Mouse (Mus musculus): Measurements from ENCODE around the gene Gm44805. TPM values are rescaled to one million over a fixed set of nuclear protein-coding genes. Genes with fewer than 3 reads are reported as not detected.

Gm44805 gene
- not detected in 2 replicates for polyA plus RNA-seq (2014; fragmentation: Nextera tagmentation; extraction: Ambion mirVana)

DNA sequence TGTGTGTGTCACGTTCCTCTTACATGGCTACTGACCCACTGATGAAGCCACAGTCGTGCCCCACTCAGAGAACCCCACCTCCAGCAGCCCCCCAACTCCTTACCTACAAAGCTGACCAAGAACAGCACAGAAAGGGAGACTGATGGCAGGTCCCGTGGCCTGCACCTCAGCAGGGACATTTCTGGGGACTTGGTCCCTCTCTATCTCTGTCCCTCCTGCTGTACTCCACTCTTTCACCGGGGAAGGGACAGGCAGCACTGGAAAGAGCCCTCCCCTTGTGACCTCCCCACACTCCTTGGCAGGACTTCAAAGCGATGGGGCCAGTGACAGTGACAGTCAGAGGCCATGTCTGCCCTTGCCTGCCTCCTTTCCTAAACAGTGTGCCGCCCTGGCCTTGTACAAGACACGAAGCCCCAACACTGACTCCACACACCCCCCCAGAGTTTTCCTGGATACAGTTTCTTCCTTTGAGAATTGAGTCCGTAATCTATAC, at the start of gene Gm44805, which contains the start of gene Apoc4:
Gm44805 (minus strand) TSS at position 222 of the 493 bp plus-strand sequence.
Apoc4 (minus strand) TSS at position 278 of the 493 bp plus-strand sequence.
- Histone ChIP-seq H3K4me2 (ENCODE audit: low read length) (no peak within 1 kb of the TSS), H3K4me1 (replicated peaks; ENCODE audit: control insufficient read depth, insufficient read depth, low read length) (no peaks in the 10 kb centered on the region), H3K36me3 (ENCODE audit: control insufficient read depth, insufficient read depth, low read length) (no peaks in the 10 kb centered on the region), H3K27ac (ENCODE audit: low read depth) (no peak within 1 kb of the TSS), H3K4me3 (ENCODE audit: low read depth, low read length) (no peak within 1 kb of the TSS), H3K27me3 (replicated peaks; ENCODE audit: control insufficient read depth, insufficient read depth, low read length) (no peaks in the 10 kb centered on the region), H3K9ac (ENCODE audit: low read length) (no peak within 1 kb of the TSS), H3K9me3 (ENCODE audit: control insufficient read depth, low read length) (no peaks in the 10 kb centered on the region)
- 63% methylated on average over 8 of the region's 8 CpGs for WGBS
- DNase-seq (ENCODE audit: low spot score) = no peak
- ATAC-seq (replicated peaks; ENCODE audit: low FRiP score, low TSS enrichment, low read depth) = no peak

GRCm38 (mm10) chr7:19726541-19726940, 45.3 kb upstream of the Gm44805 start:
- H3K9ac ChIP-seq (ENCODE audit: low read length) = no peak overlapping the region
- peaks cover 3% of the 10 kb centered on the region; the same call in 1 of the 2 replicates for H3K9me3 ChIP-seq (ENCODE audit: control insufficient read depth, low read length)
- no peaks in the 10 kb centered on the region for H3K27me3 ChIP-seq (replicated peaks; ENCODE audit: control insufficient read depth, insufficient read depth, low read length)
- DNase-seq (ENCODE audit: low spot score) (no peak), ATAC-seq (replicated peaks; ENCODE audit: low FRiP score, low TSS enrichment, low read depth) (no peak)
- no peaks in the 10 kb centered on the region for H3K4me1 ChIP-seq (replicated peaks; ENCODE audit: control insufficient read depth, insufficient read depth, low read length)
- 85% methylated on average over 4 of the region's 4 CpGs for WGBS
- no peak overlapping the region for H3K4me3 ChIP-seq (ENCODE audit: low read depth, low read length)
- no peak overlapping the region for H3K27ac ChIP-seq (ENCODE audit: low read depth)
- no peak overlapping the region for H3K4me2 ChIP-seq (ENCODE audit: low read length)
- H3K36me3 ChIP-seq (ENCODE audit: control insufficient read depth, insufficient read depth, low read length) = peaks cover 90% of the 10 kb centered on the region

DNA sequence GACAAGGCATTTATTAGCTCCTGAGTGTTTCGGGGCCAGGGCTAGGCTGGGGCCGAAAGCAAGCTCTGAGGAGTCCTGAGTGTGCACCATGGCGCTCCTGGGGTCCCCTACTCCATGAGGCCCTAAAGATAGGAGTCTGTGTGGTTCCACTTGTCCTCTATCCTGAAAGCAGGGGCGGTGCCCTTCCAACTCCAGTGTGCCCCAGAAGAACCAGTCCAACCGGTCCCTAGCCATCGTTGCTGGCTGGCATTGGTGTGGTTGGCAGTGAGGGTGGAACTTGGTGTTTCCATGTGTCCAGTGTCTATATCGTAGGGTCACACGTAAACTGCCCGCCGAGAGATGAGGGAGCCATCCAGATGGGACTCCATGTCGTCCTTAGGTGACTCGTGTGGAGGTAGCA, 42.9 kb upstream of the Gm44805 start:
- ATAC-seq (replicated peaks; ENCODE audit: low FRiP score, low TSS enrichment, low read depth) = no peak

GRCm38 (mm10) chr7:19722754-19723195, 41.6 kb upstream of the Gm44805 start:
- no peak for ATAC-seq (replicated peaks; ENCODE audit: low FRiP score, low TSS enrichment, low read depth)

More for the DNA sequence above, 42.9 kb upstream of the Gm44805 start:
- no peak overlapping the region for H3K4me2 ChIP-seq (ENCODE audit: low read length)
- no peak overlapping the region for H3K27ac ChIP-seq (ENCODE audit: low read depth)
- H3K4me3 ChIP-seq (ENCODE audit: low read depth, low read length) = no peak overlapping the region
- peaks cover 14% of the 10 kb centered on the region for H3K9me3 ChIP-seq (ENCODE audit: control insufficient read depth, low read length)
- no peak overlapping the region for H3K9ac ChIP-seq (ENCODE audit: low read length)
- H3K36me3 ChIP-seq (ENCODE audit: control insufficient read depth, insufficient read depth, low read length) = peaks cover 81% of the 10 kb centered on the region
- 94% methylated on average over 12 of the region's 12 CpGs for WGBS
- no peaks in the 10 kb centered on the region for H3K27me3 ChIP-seq (replicated peaks; ENCODE audit: control insufficient read depth, insufficient read depth, low read length)
- no peak for DNase-seq (ENCODE audit: low spot score)
- no peaks in the 10 kb centered on the region for H3K4me1 ChIP-seq (replicated peaks; ENCODE audit: control insufficient read depth, insufficient read depth, low read length)

DNA sequence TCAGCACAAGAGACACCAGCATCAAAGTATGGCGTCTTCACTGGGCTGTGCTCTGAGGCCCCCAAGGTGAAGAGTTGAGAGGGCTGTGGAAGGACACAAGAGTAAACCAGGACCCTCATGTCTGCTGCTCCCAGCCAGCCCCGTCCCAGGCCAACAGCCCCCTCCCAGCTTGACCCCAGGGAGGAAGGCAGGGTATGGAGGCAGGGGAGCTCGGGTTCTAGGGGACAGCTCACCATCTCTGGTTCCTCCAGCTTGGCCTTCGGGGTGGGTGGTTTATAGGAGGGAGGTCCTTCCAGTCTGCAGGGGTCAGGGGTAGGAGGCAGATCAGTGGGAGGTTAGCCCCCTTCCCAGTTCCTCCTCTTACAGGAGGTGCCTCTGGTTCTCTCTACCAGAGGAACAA, 38.0 kb upstream of the Gm44805 start:
- H3K9ac ChIP-seq (ENCODE audit: low read length) = no peak overlapping the region
- no peaks in the 10 kb centered on the region for H3K27me3 ChIP-seq (replicated peaks; ENCODE audit: control insufficient read depth, insufficient read depth, low read length)
- peaks cover 14% of the 10 kb centered on the region for H3K9me3 ChIP-seq (ENCODE audit: control insufficient read depth, low read length)
- H3K4me3 ChIP-seq (ENCODE audit: low read depth, low read length) = no peak overlapping the region
- DNase-seq (ENCODE audit: low spot score) (no peak), ATAC-seq (replicated peaks; ENCODE audit: low FRiP score, low TSS enrichment, low read depth) (no peak)
- H3K27ac ChIP-seq (ENCODE audit: low read depth) = no peak overlapping the region
- WGBS = 99% methylated on average over 4 of the region's 4 CpGs
- H3K36me3 ChIP-seq (ENCODE audit: control insufficient read depth, insufficient read depth, low read length) = peaks cover 50% of the 10 kb centered on the region
- H3K4me1 ChIP-seq (replicated peaks; ENCODE audit: control insufficient read depth, insufficient read depth, low read length) = peaks cover 10% of the 10 kb centered on the region
- H3K4me2 ChIP-seq (ENCODE audit: low read length) = no peak overlapping the region

More at GRCm38 (mm10) chr7:19722754-19723195, 41.6 kb upstream of the Gm44805 start:
- Histone ChIP-seq H3K27ac (ENCODE audit: low read depth) (no peak overlapping the region; the same call in 1 of the 2 replicates), H3K9me3 (ENCODE audit: control insufficient read depth, low read length) (peaks cover 14% of the 10 kb centered on the region), H3K4me3 (ENCODE audit: low read depth, low read length) (no peak overlapping the region), H3K9ac (ENCODE audit: low read length) (no peak overlapping the region), H3K4me2 (ENCODE audit: low read length) (no peak overlapping the region), H3K4me1 (replicated peaks; ENCODE audit: control insufficient read depth, insufficient read depth, low read length) (no peaks in the 10 kb centered on the region), H3K27me3 (replicated peaks; ENCODE audit: control insufficient read depth, insufficient read depth, low read length) (no peaks in the 10 kb centered on the region), H3K36me3 (ENCODE audit: control insufficient read depth, insufficient read depth, low read length) (peaks cover 77% of the 10 kb centered on the region)
- DNase-seq (ENCODE audit: low spot score) = no peak
- WGBS = 87% methylated on average over 6 of the region's 6 CpGs

DNA sequence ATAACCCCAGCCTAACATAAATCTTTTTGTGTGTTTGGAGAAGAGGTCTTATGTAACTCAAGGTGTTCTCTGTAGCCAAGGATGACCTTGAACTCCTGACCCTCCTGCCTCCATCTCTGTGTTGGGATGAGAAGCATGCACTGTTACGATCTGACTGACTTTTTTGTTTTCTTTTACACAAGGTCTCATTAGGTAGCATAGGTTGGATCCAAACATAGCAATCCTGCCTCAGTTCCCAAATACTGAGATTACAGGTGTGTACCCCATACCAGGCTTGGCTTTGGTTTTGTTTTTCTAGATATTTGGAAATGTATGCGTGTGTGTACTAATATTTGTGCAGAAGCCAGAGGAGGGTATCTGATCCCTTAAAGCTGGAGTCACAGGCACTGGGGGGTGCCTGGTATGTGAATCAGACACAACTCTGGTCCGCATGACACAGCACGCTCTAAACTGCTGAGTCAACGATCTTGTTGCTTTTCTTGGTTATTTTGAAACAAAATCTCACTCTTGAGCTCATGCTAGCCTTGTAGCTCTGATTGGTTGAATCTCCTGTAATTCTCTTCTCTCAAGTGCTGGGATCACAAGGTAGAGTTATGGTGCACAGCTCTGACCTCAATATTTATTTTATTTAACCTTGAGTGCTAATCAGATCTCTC, 37.2 kb upstream of the Gm44805 start:
- Histone ChIP-seq H3K36me3 (ENCODE audit: control insufficient read depth, insufficient read depth, low read length) (peaks cover 46% of the 10 kb centered on the region), H3K4me3 (ENCODE audit: low read depth, low read length) (no peak overlapping the region), H3K9ac (ENCODE audit: low read length) (no peak overlapping the region), H3K4me2 (ENCODE audit: low read length) (no peak overlapping the region), H3K27me3 (replicated peaks; ENCODE audit: control insufficient read depth, insufficient read depth, low read length) (no peaks in the 10 kb centered on the region), H3K4me1 (replicated peaks; ENCODE audit: control insufficient read depth, insufficient read depth, low read length) (peaks cover 17% of the 10 kb centered on the region), H3K9me3 (ENCODE audit: control insufficient read depth, low read length) (peaks cover 14% of the 10 kb centered on the region), H3K27ac (ENCODE audit: low read depth) (no peak overlapping the region)
- no peak for ATAC-seq (replicated peaks; ENCODE audit: low FRiP score, low TSS enrichment, low read depth)
- no peak for DNase-seq (ENCODE audit: low spot score)
- 94% methylated on average over 5 of the region's 5 CpGs for WGBS

DNA sequence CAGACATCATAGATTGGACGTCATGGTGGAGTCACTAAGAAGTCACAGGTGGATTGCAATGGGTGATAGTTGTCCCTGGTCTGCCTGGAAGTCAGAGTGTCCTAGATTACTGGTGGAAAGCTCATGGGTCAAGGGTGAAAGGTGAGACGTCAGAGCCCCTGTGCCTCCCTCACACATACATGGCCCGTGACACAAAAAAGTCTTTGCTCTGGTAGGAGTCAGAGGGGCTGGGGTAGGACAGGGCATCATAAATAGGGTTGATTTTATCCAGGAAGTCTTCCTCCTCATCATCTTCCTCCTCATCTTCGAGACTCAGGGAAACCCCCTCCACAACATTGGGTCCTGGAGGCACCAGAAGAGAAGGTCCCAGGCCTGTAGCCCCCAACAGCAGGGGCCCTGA, 36.1 kb upstream of the Gm44805 start:
- Histone ChIP-seq H3K4me2 (ENCODE audit: low read length) (no peak overlapping the region), H3K27ac (ENCODE audit: low read depth) (no peak overlapping the region), H3K27me3 (replicated peaks; ENCODE audit: control insufficient read depth, insufficient read depth, low read length) (no peaks in the 10 kb centered on the region), H3K4me3 (ENCODE audit: low read depth, low read length) (no peak overlapping the region), H3K36me3 (ENCODE audit: control insufficient read depth, insufficient read depth, low read length) (peaks cover 45% of the 10 kb centered on the region), H3K4me1 (replicated peaks; ENCODE audit: control insufficient read depth, insufficient read depth, low read length) (peaks cover 17% of the 10 kb centered on the region), H3K9me3 (ENCODE audit: control insufficient read depth, low read length) (peaks cover 14% of the 10 kb centered on the region), H3K9ac (ENCODE audit: low read length) (no peak overlapping the region)
- WGBS = 86% methylated on average over 4 of the region's 4 CpGs
- no peak for DNase-seq (ENCODE audit: low spot score)
- ATAC-seq (replicated peaks; ENCODE audit: low FRiP score, low TSS enrichment, low read depth) = no peak

- Histone ChIP-seq H3K27me3 (replicated peaks; ENCODE audit: control insufficient read depth, insufficient read depth, low read length) (no peaks in the 10 kb centered on the region), H3K4me3 (ENCODE audit: low read depth, low read length) (0 out of 2 replicates have a peak overlapping the region, but pooled peaks have one; percentile 38), H3K9me3 (ENCODE audit: control insufficient read depth, low read length) (peaks cover 14% of the 10 kb centered on the region), H3K27ac (ENCODE audit: low read depth) (no peak overlapping the region), H3K4me2 (ENCODE audit: low read length) (peak overlapping the region; percentile 65), H3K9ac (ENCODE audit: low read length) (no peak overlapping the region), H3K4me1 (replicated peaks; ENCODE audit: control insufficient read depth, insufficient read depth, low read length) (peaks cover 17% of the 10 kb centered on the region), H3K36me3 (ENCODE audit: control insufficient read depth, insufficient read depth, low read length) (peaks cover 50% of the 10 kb centered on the region)
- DNase-seq (ENCODE audit: low spot score) = no peak
- ATAC-seq (replicated peaks; ENCODE audit: low FRiP score, low TSS enrichment, low read depth) = no peak
- WGBS = 79% methylated on average over 2 of the region's 2 CpGs
Measured at GRCm38 (mm10) chr7:19716822-19717221, 35.6 kb upstream of the Gm44805 start.
